Mouse (Mus musculus) thymus, adult 2 months (tissue): ENCODE data around the gene Rptor. TPM values are rescaled to one million over a fixed set of nuclear protein-coding genes. Genes with fewer than 3 reads are reported as not detected.

Experiments used
- DNase-seq: peaks from one replicate; pipeline ENCODE4 v3.0.0; 2021
- H3K27ac ChIP-seq: fragments of 200-500 bp; 2 replicates; pipeline ENCODE4 v1.5.1; 2012; ENCODE audit warnings: low read length, control low read depth; ENCODE audit not compliant: control insufficient read depth, insufficient read depth
- H3K27me3 ChIP-seq: fragments of 200-500 bp; 2 replicates; pipeline ENCODE4 v1.6.1; 2012; ENCODE audit warnings: mild to moderate bottlenecking, low read length, moderate library complexity, mixed read lengths; ENCODE audit not compliant: control insufficient read depth, insufficient read depth
- H3K36me3 ChIP-seq: fragments of 200-500 bp; 2 replicates; pipeline ENCODE4 v1.6.1; 2012; ENCODE audit warnings: mild to moderate bottlenecking, low read length, moderate library complexity; ENCODE audit not compliant: control insufficient read depth, insufficient read depth
- H3K4me1 ChIP-seq: fragments of 200-500 bp; replicated peaks from 2 replicates; pipeline ENCODE4 v1.6.1; 2012; ENCODE audit warnings: low read length; ENCODE audit not compliant: control insufficient read depth, insufficient read depth
- H3K4me3 ChIP-seq: fragments of 200-500 bp; 2 replicates; pipeline ENCODE4 v1.5.1; 2012; ENCODE audit warnings: mild to moderate bottlenecking, low read length, control low read depth, moderate library complexity; ENCODE audit not compliant: control insufficient read depth, insufficient read depth
- CTCF ChIP-seq: fragments of 200-500 bp; IDR thresholded peaks from 2 replicates; pipeline ENCODE4 v1.5.1; 2012; ENCODE audit warnings: mild to moderate bottlenecking, control low read depth, low read length, moderate library complexity, borderline replicate concordance; ENCODE audit not compliant: control insufficient read depth, poor library complexity, insufficient read depth; ENCODE audit errors: extremely low read depth
- POLR2A ChIP-seq: fragments of 200-500 bp; IDR thresholded peaks from 2 replicates; pipeline ENCODE4 v1.6.1; 2012; ENCODE audit warnings: mild to moderate bottlenecking, low read length, control low read depth, moderate library complexity; ENCODE audit not compliant: control insufficient read depth, poor library complexity, insufficient read depth; ENCODE audit errors: extremely low read depth
- WGBS: fragments of 180-500 bp; shearing (Covaris S2); methylation state at CpG from one replicate; pipeline ENCODE4 v1.1.7; 2018; 5-methylcytosine and 5-hydroxymethylcytosine counted together
- polyA plus RNA-seq: library from polyadenylated mRNA; depleted of rRNA; stranded (reverse); fragments of >200 nt; gene quantifications from 2 replicates; pipeline ENCODE4 v1.2.3, GENCODE M21; 2012

Gene Rptor
- polyA plus RNA-seq, 1 experiment: 58.7 TPM

- Histone ChIP-seq H3K4me3 (no peak overlapping the region), H3K4me1 (no peaks in the 10 kb centered on the region), H3K36me3 (no peaks in the 10 kb centered on the region), H3K27me3 (no peaks in the 10 kb centered on the region), H3K27ac (no peak overlapping the region)
- TF ChIP-seq CTCF (no peak), POLR2A (no peak)
- WGBS: 73% methylated on average over 8 of the region's 8 CpGs
- no peak for DNase-seq
Observed at GRCm38 (mm10) chr11:119780290-119780689, 177.6 kb downstream of the Rptor start.

- Histone ChIP-seq H3K36me3 (no peaks in the 10 kb centered on the region), H3K4me3 (no peak overlapping the region), H3K4me1 (peaks cover 2% of the 10 kb centered on the region; the same call in 1 of the 2 replicates), H3K27ac (no peak overlapping the region), H3K27me3 (no peaks in the 10 kb centered on the region)
- TF ChIP-seq POLR2A (no peak), CTCF (no peak)
- WGBS: 98% methylated on average over 2 of the region's 2 CpGs
- DNase-seq: no peak
Observed at GRCm38 (mm10) chr11:119781165-119781564, 178.5 kb downstream of the Rptor start.

DNA sequence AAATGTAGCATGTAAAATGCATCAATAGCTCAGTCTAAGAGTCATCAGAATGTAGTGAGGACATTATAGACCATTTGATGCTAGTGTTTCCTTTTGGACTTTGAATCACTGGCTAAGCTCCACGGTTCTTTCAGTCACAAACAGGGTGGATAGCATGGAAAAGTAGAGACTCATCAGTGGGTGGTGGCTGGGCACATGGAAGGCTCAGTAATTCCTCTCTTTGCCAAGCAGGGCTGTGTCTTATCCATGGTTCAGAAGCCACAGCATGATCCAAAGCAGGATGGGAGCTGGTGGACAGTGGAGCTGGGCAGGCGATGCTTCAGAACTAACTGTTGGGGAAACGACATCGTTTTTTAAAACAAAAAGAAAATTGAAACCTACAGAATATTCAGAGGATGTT lies 179.0 kb downstream of the Rptor start:
- H3K4me3 ChIP-seq: no peak overlapping the region
- H3K4me1 ChIP-seq: peaks cover 5% of the 10 kb centered on the region; the same call in 1 of the 2 replicates
- no peak overlapping the region for H3K27ac ChIP-seq
- H3K27me3 ChIP-seq: no peaks in the 10 kb centered on the region
- TF ChIP-seq CTCF (no peak), POLR2A (no peak)
- DNase-seq: no peak
- no peaks in the 10 kb centered on the region for H3K36me3 ChIP-seq
- 96% methylated on average over 4 of the region's 4 CpGs for WGBS

DNA sequence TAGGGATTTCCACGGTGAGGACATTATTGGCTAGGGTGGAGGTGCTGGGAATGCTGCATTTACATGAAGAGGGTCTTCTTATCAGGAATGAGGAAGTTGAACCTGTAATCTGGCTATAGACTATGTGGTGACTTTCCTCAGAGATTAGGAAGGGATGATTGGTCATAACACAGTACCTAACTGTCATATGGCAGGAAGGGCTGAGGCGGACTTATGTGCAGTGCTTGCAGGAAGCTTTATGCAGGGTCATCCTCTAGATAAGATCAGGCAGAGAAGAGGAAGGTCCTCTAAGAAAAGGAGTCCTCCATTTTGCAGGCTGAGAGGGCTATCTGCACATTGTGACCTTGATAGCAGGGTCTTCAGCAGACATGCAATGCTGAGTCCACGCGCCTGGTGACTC lies 180.9 kb downstream of the Rptor start:
- Histone ChIP-seq H3K4me1 (peaks cover 5% of the 10 kb centered on the region; the same call in 1 of the 2 replicates), H3K36me3 (no peaks in the 10 kb centered on the region)

DNA sequence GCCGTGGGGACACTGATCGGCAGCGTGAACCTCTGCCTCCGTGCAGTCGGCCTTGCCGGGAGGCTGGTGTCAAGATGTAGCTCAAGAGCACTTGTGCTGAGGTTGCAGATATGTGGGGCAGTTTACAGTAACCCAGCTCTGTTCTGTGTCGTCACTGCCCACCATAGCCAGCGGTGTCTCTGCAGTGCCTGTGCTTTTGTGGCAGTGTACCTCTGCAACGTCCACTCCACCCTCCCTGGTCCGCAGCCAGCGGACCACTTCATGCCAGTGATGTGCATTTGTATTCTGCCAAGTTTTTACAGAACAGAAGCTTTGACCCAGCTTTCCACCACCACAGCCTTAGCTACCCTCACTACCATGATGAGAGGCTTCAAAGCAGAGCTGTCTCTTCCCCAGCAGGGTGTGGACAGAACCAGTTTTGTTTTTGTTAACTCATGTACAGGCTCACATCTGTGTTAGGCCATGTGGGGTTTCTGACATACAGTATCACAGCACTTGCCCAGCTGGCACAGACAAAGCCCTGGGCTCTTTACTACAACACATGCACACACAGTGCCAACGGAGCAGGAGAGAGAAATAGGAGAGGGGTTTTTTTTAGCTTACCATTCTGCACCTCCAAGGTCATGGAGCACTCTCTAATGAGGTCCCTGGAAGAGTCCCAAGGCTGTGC lies 182.1 kb downstream of the Rptor start:
- no peak for DNase-seq
- peaks cover 5% of the 10 kb centered on the region; the same call in 1 of the 2 replicates for H3K4me1 ChIP-seq
- WGBS: 96% methylated on average over 12 of the region's 12 CpGs
- H3K36me3 ChIP-seq: no peaks in the 10 kb centered on the region
- TF ChIP-seq CTCF (no peak), POLR2A (no peak)
- H3K27ac ChIP-seq: no peak overlapping the region
- H3K27me3 ChIP-seq: no peaks in the 10 kb centered on the region
- no peak overlapping the region for H3K4me3 ChIP-seq

More for the DNA sequence above, 180.9 kb downstream of the Rptor start:
- H3K4me3 ChIP-seq: no peak overlapping the region
- H3K27me3 ChIP-seq: no peaks in the 10 kb centered on the region
- H3K27ac ChIP-seq: no peak overlapping the region
- DNase-seq: no peak
- 96% methylated on average over 4 of the region's 4 CpGs for WGBS
- TF ChIP-seq CTCF: no peak
- TF ChIP-seq POLR2A: no peak

- no peak for TF ChIP-seq CTCF
- TF ChIP-seq POLR2A: no peak
- no peaks in the 10 kb centered on the region for H3K27me3 ChIP-seq
- no peaks in the 10 kb centered on the region for H3K36me3 ChIP-seq
- no peak overlapping the region for H3K4me3 ChIP-seq
- H3K27ac ChIP-seq: no peak overlapping the region
- 90% methylated on average over 7 of the region's 7 CpGs for WGBS
- no peak for DNase-seq
- H3K4me1 ChIP-seq: peaks cover 5% of the 10 kb centered on the region; the same call in 1 of the 2 replicates
Observed at GRCm38 (mm10) chr11:119785661-119786384, 183.1 kb downstream of the Rptor start.

- WGBS: 95% methylated on average over 8 of the region's 8 CpGs
- no peaks in the 10 kb centered on the region for H3K27me3 ChIP-seq
- TF ChIP-seq CTCF (no peak), POLR2A (no peak)
- H3K36me3 ChIP-seq: no peaks in the 10 kb centered on the region
- no peak overlapping the region for H3K4me3 ChIP-seq
- peak; percentile 11 for DNase-seq
- H3K4me1 ChIP-seq: peaks cover 5% of the 10 kb centered on the region; the same call in 1 of the 2 replicates
- H3K27ac ChIP-seq: no peak overlapping the region
Observed at GRCm38 (mm10) chr11:119786385-119786880, 183.7 kb downstream of the Rptor start.
